Mouse (Mus musculus) bone marrow macrophage, adult 2 months (primary cell): ENCODE measurements around the gene Tube1. TPM values are rescaled to one million over a fixed set of nuclear protein-coding genes. Genes with fewer than 3 reads are reported as not detected.
A peak's percentile ranks its signal among the peaks of the same experiment; 100 is the strongest.

Experiments
- H3K27ac ChIP-seq: 2 replicates; pipeline ENCODE4 v1.5.1; 2012; ENCODE audit warnings: low read depth, low read length; ENCODE audit not compliant: insufficient read depth
- H3K4me1 ChIP-seq: 2 replicates; pipeline ENCODE4 v1.6.1; 2012; ENCODE audit warnings: low read length; ENCODE audit not compliant: control insufficient read depth, insufficient read depth
- H3K4me3 ChIP-seq: 2 replicates; pipeline ENCODE4 v1.5.1; 2012; ENCODE audit warnings: mild to moderate bottlenecking, low read length, moderate library complexity; ENCODE audit not compliant: insufficient read depth
- CTCF ChIP-seq: IDR thresholded peaks from 2 replicates; pipeline ENCODE4 v1.5.1; 2012; ENCODE audit warnings: low read depth, mild to moderate bottlenecking, low read length, moderate library complexity
- POLR2A ChIP-seq: IDR thresholded peaks from 2 replicates; pipeline ENCODE4 v1.6.1; 2012; ENCODE audit warnings: mild to moderate bottlenecking, low read depth, low read length, borderline replicate concordance
- polyA plus RNA-seq: library from polyadenylated mRNA; stranded (reverse); fragments of >200 nt; gene quantifications from 2 replicates; pipeline ENCODE4 v1.2.4, GENCODE M21; 2012; ENCODE audit not compliant: missing spikeins, insufficient read depth, insufficient read length

Tube1 gene
- polyA plus RNA-seq, 1 experiment: 3.8 TPM

GRCm38 (mm10) chr10:39163694-39164093 is 29.9 kb downstream of the Tube1 start, which contains the start of gene Ccn6:
TSS of gene Ccn6 (minus strand) at chr10:39163794.
- Histone ChIP-seq H3K4me1 (peaks cover 8% of the 10 kb centered on the region), H3K27ac (no peak within 1 kb of the TSS), H3K4me3 (no peak within 1 kb of the TSS)
- TF ChIP-seq POLR2A: no peak
- no peak for TF ChIP-seq CTCF

- Histone ChIP-seq H3K4me3 (no peak overlapping the region), H3K4me1 (peaks cover 10% of the 10 kb centered on the region), H3K27ac (no peak overlapping the region)
- TF ChIP-seq POLR2A (no peak), CTCF (no peak)
Measured at GRCm38 (mm10) chr10:39165632-39166115, 31.9 kb downstream of the Tube1 start.

GRCm38 (mm10) chr10:39167611-39168010 is 33.8 kb downstream of the Tube1 start:
- no peak for TF ChIP-seq CTCF
- TF ChIP-seq POLR2A: no peak
- Histone ChIP-seq H3K27ac (no peak overlapping the region), H3K4me3 (no peak overlapping the region), H3K4me1 (peaks cover 12% of the 10 kb centered on the region)

- H3K4me1 ChIP-seq: peaks cover 12% of the 10 kb centered on the region
- no peak overlapping the region for H3K27ac ChIP-seq
- no peak overlapping the region for H3K4me3 ChIP-seq
- no peak for TF ChIP-seq CTCF
Measured at GRCm38 (mm10) chr10:39169642-39170041, 35.9 kb downstream of the Tube1 start.

GRCm38 (mm10) chr10:39170181-39170580 is 36.4 kb downstream of the Tube1 start:
- Histone ChIP-seq H3K4me1 (peaks cover 12% of the 10 kb centered on the region), H3K27ac (no peak overlapping the region), H3K4me3 (no peak overlapping the region)
- TF ChIP-seq CTCF (peak; percentile 93), POLR2A (no peak)

- H3K4me3 ChIP-seq: peak overlapping the region; percentile 6; the same call in 1 of the 2 replicates
Measured at GRCm38 (mm10) chr10:39170706-39171105, 36.9 kb downstream of the Tube1 start.

GRCm38 (mm10) chr10:39171134-39171533 is 37.4 kb downstream of the Tube1 start:
- peak overlapping the region; percentile 59 for H3K27ac ChIP-seq

More at GRCm38 (mm10) chr10:39170706-39171105, 36.9 kb downstream of the Tube1 start:
- no peak overlapping the region for H3K27ac ChIP-seq
- H3K4me1 ChIP-seq: peaks cover 12% of the 10 kb centered on the region
- TF ChIP-seq CTCF (no peak), POLR2A (no peak)

GRCm38 (mm10) chr10:39171603-39172539 is 38.1 kb downstream of the Tube1 start:
- H3K4me1 ChIP-seq: peaks cover 7% of the 10 kb centered on the region
- TF ChIP-seq POLR2A (no peak), CTCF (peak; percentile 64)
- H3K27ac ChIP-seq: peak overlapping the region; percentile 59
- H3K4me3 ChIP-seq: peak overlapping the region; percentile 60

More at GRCm38 (mm10) chr10:39171134-39171533, 37.4 kb downstream of the Tube1 start:
- TF ChIP-seq CTCF: peak; percentile 88
- TF ChIP-seq POLR2A: 0 out of 2 replicates have a peak, but pooled peaks have one; percentile 27
- Histone ChIP-seq H3K4me3 (peak overlapping the region; percentile 60), H3K4me1 (peaks cover 10% of the 10 kb centered on the region)

GRCm38 (mm10) chr10:39172540-39172931 is 38.8 kb downstream of the Tube1 start:
- H3K4me3 ChIP-seq: no peak overlapping the region
- H3K4me1 ChIP-seq: peaks cover 7% of the 10 kb centered on the region
- TF ChIP-seq CTCF (no peak), POLR2A (no peak)
- H3K27ac ChIP-seq: no peak overlapping the region

GRCm38 (mm10) chr10:39173077-39173476 is 39.3 kb downstream of the Tube1 start:
- Histone ChIP-seq H3K27ac (no peak overlapping the region), H3K4me1 (peaks cover 7% of the 10 kb centered on the region), H3K4me3 (no peak overlapping the region)
- TF ChIP-seq CTCF (no peak), POLR2A (no peak)

GRCm38 (mm10) chr10:39176981-39177380 is 43.2 kb downstream of the Tube1 start:
- H3K4me3 ChIP-seq: no peak overlapping the region
- peaks cover 3% of the 10 kb centered on the region for H3K4me1 ChIP-seq
- TF ChIP-seq CTCF (no peak), POLR2A (no peak)
- no peak overlapping the region for H3K27ac ChIP-seq
